Mouse (Mus musculus) stomach, postnatal 0 days (tissue): ENCODE results near the gene Sox5. TPM values are rescaled to one million over a fixed set of nuclear protein-coding genes. Genes with fewer than 3 reads are reported as not detected.

ENCODE experiments used
- ATAC-seq: fragments of 200-750 bp; cut with Nextera tagmentation; 2 replicates; pipeline ENCODE4 v1.8.0; 2017; ENCODE audit not compliant: low FRiP score, low TSS enrichment
- DNase-seq: peaks from one replicate; pipeline ENCODE4 v3.0.0-alpha.2; 2016; ENCODE audit warnings: low spot score
- H3K27ac ChIP-seq: fragments of 300-500 bp; sonication (generic); replicated peaks from 2 replicates; pipeline ENCODE4 v1.5.1; 2014; ENCODE audit warnings: mild to moderate bottlenecking, control low read depth
- H3K27me3 ChIP-seq: fragments of 300-500 bp; sonication (generic); 2 replicates; pipeline ENCODE4 v1.6.1; 2014; ENCODE audit warnings: low read length; ENCODE audit not compliant: control insufficient read depth, insufficient read depth
- H3K36me3 ChIP-seq: fragments of 300-500 bp; sonication (generic); 2 replicates; pipeline ENCODE4 v1.6.1; 2014; ENCODE audit warnings: low read length, mixed read lengths; ENCODE audit not compliant: control insufficient read depth, insufficient read depth
- H3K4me1 ChIP-seq: fragments of 300-500 bp; sonication (generic); replicated peaks from 2 replicates; pipeline ENCODE4 v1.6.1; 2014; ENCODE audit warnings: antibody characterized with exemption; ENCODE audit not compliant: control insufficient read depth, insufficient read depth
- H3K4me2 ChIP-seq: fragments of 300-500 bp; sonication (generic); replicated peaks from 2 replicates; pipeline ENCODE4 v1.6.1; 2014; ENCODE audit warnings: low read depth, mild to moderate bottlenecking, control low read depth, moderate library complexity
- H3K4me3 ChIP-seq: fragments of 300-500 bp; sonication (generic); 2 replicates; pipeline ENCODE4 v1.5.1; 2014; ENCODE audit warnings: low read depth, low read length, control low read depth
- H3K9ac ChIP-seq: fragments of 300-500 bp; sonication (generic); 2 replicates; pipeline ENCODE4 v1.6.1; 2014; ENCODE audit warnings: mild to moderate bottlenecking, low read length, control low read depth, mixed read lengths
- H3K9me3 ChIP-seq: fragments of 300-500 bp; sonication (generic); 2 replicates; pipeline ENCODE4 v1.6.1; 2016; ENCODE audit warnings: low read length; ENCODE audit not compliant: control insufficient read depth
- CTCF ChIP-seq: IDR thresholded peaks from 2 replicates; pipeline ENCODE4 v1.5.1; 2016; ENCODE audit warnings: antibody characterized with exemption, low read depth, mild to moderate bottlenecking, moderate library complexity
- EP300 ChIP-seq: optimal IDR thresholded peaks from 2 replicates; pipeline ENCODE3; 2016; ENCODE audit warnings: antibody characterized with exemption
- WGBS: fragments of 180-500 bp; shearing (Covaris S2); extraction: QIAGEN DNeasy Blood & Tissue Kit; methylation state at CpG from one replicate; pipeline ENCODE4 v1.1.7; 2014; 5-methylcytosine and 5-hydroxymethylcytosine counted together
- polyA plus RNA-seq: library from polyadenylated mRNA; unstranded; fragments of >200 nt; fragmentation: Nextera tagmentation; extraction: Ambion mirVana; gene quantifications from 2 replicates; pipeline ENCODE4 v1.2.1, GENCODE M21; 2015

The Sox5 gene
- 9.0 and 9.8 TPM in 2 replicates for polyA plus RNA-seq

GRCm38 (mm10) chr6:144781431-144782030, at the start of gene Sox5:
Gene Sox5 (minus strand): TSS chr6:144781977.
- Histone ChIP-seq H3K9me3 (no peaks in the 10 kb centered on the region), H3K27ac (peak within 1 kb of the TSS; percentile 66), H3K4me1 (peaks cover 2% of the 10 kb centered on the region; the same call in 1 of the 2 replicates), H3K4me2 (peak within 1 kb of the TSS; percentile 98), H3K9ac (peak within 1 kb of the TSS; percentile 77), H3K36me3 (no peaks in the 10 kb centered on the region), H3K27me3 (no peaks in the 10 kb centered on the region), H3K4me3 (peak within 1 kb of the TSS; percentile 74)
- 0% methylated on average over 43 of the region's 47 CpGs for WGBS
- TF ChIP-seq EP300 (no peak), CTCF (peak; percentile 15; the same call in 1 of the 2 replicates)
- peak; percentile 70 for ATAC-seq
- DNase-seq = peak; percentile 61

GRCm38 (mm10) chr6:144825018-144825602, 43.3 kb upstream of the Sox5 start:
- H3K9ac ChIP-seq = no peak overlapping the region
- no peaks in the 10 kb centered on the region for H3K4me1 ChIP-seq
- H3K36me3 ChIP-seq = no peaks in the 10 kb centered on the region
- H3K9me3 ChIP-seq = no peaks in the 10 kb centered on the region
- WGBS = 94% methylated on average over 6 of the region's 6 CpGs
- no peaks in the 10 kb centered on the region for H3K27me3 ChIP-seq
- H3K27ac ChIP-seq = no peak overlapping the region
- DNase-seq (no peak), ATAC-seq (no peak)
- H3K4me2 ChIP-seq = no peak overlapping the region
- TF ChIP-seq EP300 (no peak), CTCF (no peak)
- no peak overlapping the region for H3K4me3 ChIP-seq

GRCm38 (mm10) chr6:144824153-144824552, 42.4 kb upstream of the Sox5 start:
- H3K27ac ChIP-seq = no peak overlapping the region
- H3K4me1 ChIP-seq = no peaks in the 10 kb centered on the region
- DNase-seq = no peak
- no peak overlapping the region for H3K4me2 ChIP-seq
- no peaks in the 10 kb centered on the region for H3K9me3 ChIP-seq
- no peaks in the 10 kb centered on the region for H3K27me3 ChIP-seq
- 67% methylated on average over 10 of the region's 12 CpGs for WGBS
- no peak overlapping the region for H3K4me3 ChIP-seq
- H3K9ac ChIP-seq = no peak overlapping the region
- ATAC-seq = no peak
- no peaks in the 10 kb centered on the region for H3K36me3 ChIP-seq
- no peak for TF ChIP-seq CTCF
- TF ChIP-seq EP300 = no peak

GRCm38 (mm10) chr6:144822594-144822993, 40.8 kb upstream of the Sox5 start:
- no peak for TF ChIP-seq CTCF
- TF ChIP-seq EP300 = no peak
- no peaks in the 10 kb centered on the region for H3K9me3 ChIP-seq
- H3K4me1 ChIP-seq = no peaks in the 10 kb centered on the region
- H3K4me2 ChIP-seq = 0 out of 2 replicates have a peak overlapping the region, but pooled peaks have one; percentile 2
- DNase-seq = peak; percentile 57
- no peaks in the 10 kb centered on the region for H3K36me3 ChIP-seq
- H3K9ac ChIP-seq = no peak overlapping the region
- no peak overlapping the region for H3K27ac ChIP-seq
- 34% methylated on average over 14 of the region's 14 CpGs for WGBS
- no peaks in the 10 kb centered on the region for H3K27me3 ChIP-seq
- H3K4me3 ChIP-seq = no peak overlapping the region
- ATAC-seq = peak; percentile 77

- no peaks in the 10 kb centered on the region for H3K4me1 ChIP-seq
- TF ChIP-seq EP300 (no peak), CTCF (no peak)
- no peak for DNase-seq
- H3K4me3 ChIP-seq = no peak overlapping the region
- no peaks in the 10 kb centered on the region for H3K27me3 ChIP-seq
- no peaks in the 10 kb centered on the region for H3K36me3 ChIP-seq
- no peaks in the 10 kb centered on the region for H3K9me3 ChIP-seq
- H3K4me2 ChIP-seq = no peak overlapping the region
- WGBS = 82% methylated on average over 6 of the region's 6 CpGs
- ATAC-seq = no peak
- no peak overlapping the region for H3K9ac ChIP-seq
- no peak overlapping the region for H3K27ac ChIP-seq
Measured at GRCm38 (mm10) chr6:144821019-144821418, 39.2 kb upstream of the Sox5 start.

- Histone ChIP-seq H3K9me3 (no peaks in the 10 kb centered on the region), H3K4me3 (no peak overlapping the region), H3K4me2 (no peak overlapping the region), H3K9ac (no peak overlapping the region), H3K4me1 (no peaks in the 10 kb centered on the region), H3K27ac (no peak overlapping the region), H3K36me3 (no peaks in the 10 kb centered on the region), H3K27me3 (no peaks in the 10 kb centered on the region)
- DNase-seq = no peak
- ATAC-seq = no peak
- WGBS = 75% methylated on average over 4 of the region's 4 CpGs
- TF ChIP-seq CTCF = no peak
- no peak for TF ChIP-seq EP300
Measured at GRCm38 (mm10) chr6:144818016-144818415, 36.2 kb upstream of the Sox5 start.
